Mouse (Mus musculus) liver, postnatal 0 days (tissue): ENCODE measurements around the gene Cep350. TPM values are rescaled to one million over a fixed set of nuclear protein-coding genes. Genes with fewer than 3 reads are reported as not detected.

ENCODE experiments used
- ATAC-seq: fragments of 200-750 bp; cut with Nextera tagmentation; 2 replicates; pipeline ENCODE4 v1.8.0; 2017; ENCODE audit warnings: mild to moderate bottlenecking, moderate library complexity
- DNase-seq: peaks from one replicate; pipeline ENCODE4 v3.0.0-alpha.2; 2016
- H3K27ac ChIP-seq: fragments of 300-500 bp; sonication (generic); 2 replicates; pipeline ENCODE4 v1.5.1; 2014; ENCODE audit warnings: antibody characterized with exemption, moderate library complexity, mild to moderate bottlenecking, low read depth
- H3K27me3 ChIP-seq: fragments of 300-500 bp; sonication (generic); 2 replicates; pipeline ENCODE4 v1.6.1; 2014; ENCODE audit warnings: low read length, control low read depth, mixed read lengths; ENCODE audit not compliant: insufficient read depth
- H3K36me3 ChIP-seq: fragments of 300-500 bp; sonication (generic); replicated peaks from 2 replicates; pipeline ENCODE4 v1.6.1; 2014; ENCODE audit warnings: mild to moderate bottlenecking, control low read depth, low read length, moderate library complexity, mixed read lengths; ENCODE audit not compliant: insufficient read depth
- H3K4me1 ChIP-seq: fragments of 300-500 bp; sonication (generic); 2 replicates; pipeline ENCODE4 v1.6.1; 2014; ENCODE audit warnings: antibody characterized with exemption, mild to moderate bottlenecking, control low read depth; ENCODE audit not compliant: insufficient read depth
- H3K4me2 ChIP-seq: fragments of 300-500 bp; sonication (generic); 2 replicates; pipeline ENCODE4 v1.6.1; 2014; ENCODE audit warnings: low read depth, mild to moderate bottlenecking, low read length, moderate library complexity, mixed read lengths
- H3K4me3 ChIP-seq: fragments of 300-500 bp; sonication (generic); 2 replicates; pipeline ENCODE4 v1.5.1; 2014; ENCODE audit warnings: low read depth, low read length
- H3K9ac ChIP-seq: fragments of 300-500 bp; sonication (generic); replicated peaks from 2 replicates; pipeline ENCODE4 v1.6.1; 2014; ENCODE audit warnings: mild to moderate bottlenecking, moderate library complexity
- H3K9me3 ChIP-seq: fragments of 300-500 bp; sonication (generic); 2 replicates; pipeline ENCODE4 v1.6.1; 2016; ENCODE audit warnings: mild to moderate bottlenecking, control low read depth, low read length, mixed read lengths
- CTCF ChIP-seq: sonication (generic); IDR thresholded peaks from 2 replicates; pipeline ENCODE4 v1.5.1; 2016; ENCODE audit warnings: antibody characterized with exemption, low read depth
- EP300 ChIP-seq: IDR thresholded peaks from 2 replicates; pipeline ENCODE4 v1.6.1; 2016; ENCODE audit warnings: antibody characterized with exemption, low read depth, mild to moderate bottlenecking
- WGBS: fragments of 180-500 bp; shearing (Covaris S2); extraction: QIAGEN DNeasy Blood & Tissue Kit; methylation state at CpG from one replicate; pipeline ENCODE4 v1.1.7; 2014; ENCODE audit not compliant: insufficient replicate concordance; 5-methylcytosine and 5-hydroxymethylcytosine counted together
- polyA plus RNA-seq: library from polyadenylated mRNA; unstranded; fragments of >200 nt; fragmentation: Nextera tagmentation; extraction: Ambion mirVana; gene quantifications from 2 replicates; pipeline ENCODE4 v1.2.1, GENCODE M21; 2015

The Cep350 gene
- polyA plus RNA-seq, 1 experiment from 2014 or later: 5.7 TPM

GRCm38 (mm10) chr1:155808261-155808660, 164.8 kb downstream of the Cep350 start:
- H3K4me3 ChIP-seq: no peak overlapping the region
- H3K9ac ChIP-seq: no peak overlapping the region
- H3K9me3 ChIP-seq: no peaks in the 10 kb centered on the region
- no peak for DNase-seq
- peaks cover 12% of the 10 kb centered on the region; the same call in 1 of the 2 replicates for H3K36me3 ChIP-seq
- ATAC-seq: no peak
- H3K27me3 ChIP-seq: no peaks in the 10 kb centered on the region
- H3K27ac ChIP-seq: 0 out of 2 replicates have a peak overlapping the region, but pooled peaks have one; percentile 50
- peak overlapping the region; percentile 80 for H3K4me2 ChIP-seq
- H3K4me1 ChIP-seq: peaks cover 44% of the 10 kb centered on the region
- TF ChIP-seq CTCF (no peak), EP300 (no peak)
- WGBS: 86% methylated on average over 4 of the region's 4 CpGs

GRCm38 (mm10) chr1:155805607-155806006, 167.4 kb downstream of the Cep350 start:
- WGBS: 45% methylated on average over 9 of the region's 9 CpGs
- Histone ChIP-seq H3K9me3 (no peaks in the 10 kb centered on the region), H3K9ac (no peak overlapping the region), H3K36me3 (peaks cover 28% of the 10 kb centered on the region), H3K4me2 (peak overlapping the region; percentile 50), H3K27ac (peak overlapping the region; percentile 62), H3K4me1 (peaks cover 42% of the 10 kb centered on the region), H3K4me3 (no peak overlapping the region), H3K27me3 (no peaks in the 10 kb centered on the region)
- peak; percentile 81 for TF ChIP-seq EP300
- no peak for TF ChIP-seq CTCF
- ATAC-seq (peak; percentile 14; the same call in 1 of the 2 replicates), DNase-seq (peak; percentile 69)

DNA sequence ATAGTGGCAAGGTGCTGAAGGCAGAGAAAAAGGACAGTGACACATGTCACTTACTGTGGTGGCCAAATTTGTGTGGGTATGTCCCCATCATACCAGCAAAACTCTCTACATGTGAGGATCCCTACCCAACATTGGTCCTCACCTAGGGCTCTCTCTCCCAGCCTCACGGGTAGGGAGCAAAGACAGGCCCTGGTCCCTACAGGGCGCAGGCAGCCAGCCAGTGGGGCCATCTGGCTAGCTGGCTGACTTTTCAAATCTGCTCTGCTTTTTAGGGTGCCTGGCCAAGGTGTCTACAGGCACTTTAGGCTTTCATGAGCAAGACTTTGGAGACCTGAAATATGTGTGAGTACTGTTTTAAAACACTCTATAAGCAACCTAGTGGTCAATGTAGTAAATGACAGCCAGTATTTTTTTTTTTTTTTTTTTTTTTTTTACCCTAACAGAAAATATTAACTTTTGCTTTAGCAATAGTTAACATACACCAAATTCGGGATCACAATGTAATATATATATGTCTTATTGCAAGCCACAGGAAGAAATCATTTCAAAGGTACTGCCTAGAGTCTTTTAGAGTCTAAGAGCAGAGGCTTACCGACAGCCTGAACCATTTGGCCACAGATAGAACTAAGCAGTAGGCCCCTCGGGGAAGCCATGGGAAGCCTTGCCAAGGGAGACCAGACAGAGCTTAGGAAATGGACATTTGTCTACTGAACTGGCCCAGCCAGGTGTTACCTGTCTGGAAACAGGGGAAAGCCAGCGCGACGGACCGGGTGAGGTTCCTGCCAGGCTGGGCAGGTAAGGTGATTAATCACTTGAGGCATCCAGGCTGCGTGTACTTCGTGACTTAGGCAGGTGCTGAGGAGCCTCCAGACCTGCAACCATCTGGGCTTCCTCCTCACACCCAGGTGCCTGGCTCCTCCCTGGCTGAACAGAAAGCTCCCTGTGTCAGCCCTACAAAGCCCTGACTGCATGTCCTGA, 171.8 kb downstream of the Cep350 start:
- H3K27ac ChIP-seq: no peak overlapping the region
- 87% methylated on average over 11 of the region's 11 CpGs for WGBS

GRCm38 (mm10) chr1:155798000-155798399, 175.1 kb downstream of the Cep350 start:
- no peak for ATAC-seq
- H3K9ac ChIP-seq: no peak overlapping the region
- peaks cover 49% of the 10 kb centered on the region for H3K36me3 ChIP-seq
- H3K4me2 ChIP-seq: no peak overlapping the region
- H3K9me3 ChIP-seq: no peaks in the 10 kb centered on the region
- no peak overlapping the region for H3K4me3 ChIP-seq
- DNase-seq: no peak
- 94% methylated on average over 4 of the region's 4 CpGs for WGBS
- H3K27ac ChIP-seq: no peak overlapping the region
- TF ChIP-seq EP300: no peak
- no peak for TF ChIP-seq CTCF
- H3K27me3 ChIP-seq: no peaks in the 10 kb centered on the region
- H3K4me1 ChIP-seq: peaks cover 16% of the 10 kb centered on the region

More for the DNA sequence above, 171.8 kb downstream of the Cep350 start:
- H3K9ac ChIP-seq: no peak overlapping the region
- H3K4me1 ChIP-seq: peaks cover 23% of the 10 kb centered on the region
- H3K36me3 ChIP-seq: peaks cover 37% of the 10 kb centered on the region
- no peaks in the 10 kb centered on the region for H3K27me3 ChIP-seq
- H3K9me3 ChIP-seq: no peaks in the 10 kb centered on the region
- H3K4me3 ChIP-seq: no peak overlapping the region
- no peak for ATAC-seq
- TF ChIP-seq CTCF: no peak
- no peak for TF ChIP-seq EP300
- no peak for DNase-seq
- no peak overlapping the region for H3K4me2 ChIP-seq

GRCm38 (mm10) chr1:155797425-155797824, 175.6 kb downstream of the Cep350 start:
- H3K27ac ChIP-seq: peak overlapping the region; percentile 70; the same call in 1 of the 2 replicates
- peaks cover 16% of the 10 kb centered on the region for H3K4me1 ChIP-seq
- 72% methylated on average over 4 of the region's 4 CpGs for WGBS
- H3K4me2 ChIP-seq: no peak overlapping the region
- no peak overlapping the region for H3K4me3 ChIP-seq
- no peak for TF ChIP-seq EP300
- TF ChIP-seq CTCF: no peak
- no peak for DNase-seq
- H3K9ac ChIP-seq: no peak overlapping the region
- H3K9me3 ChIP-seq: no peaks in the 10 kb centered on the region
- H3K36me3 ChIP-seq: peaks cover 55% of the 10 kb centered on the region
- no peak for ATAC-seq
- no peaks in the 10 kb centered on the region for H3K27me3 ChIP-seq

DNA sequence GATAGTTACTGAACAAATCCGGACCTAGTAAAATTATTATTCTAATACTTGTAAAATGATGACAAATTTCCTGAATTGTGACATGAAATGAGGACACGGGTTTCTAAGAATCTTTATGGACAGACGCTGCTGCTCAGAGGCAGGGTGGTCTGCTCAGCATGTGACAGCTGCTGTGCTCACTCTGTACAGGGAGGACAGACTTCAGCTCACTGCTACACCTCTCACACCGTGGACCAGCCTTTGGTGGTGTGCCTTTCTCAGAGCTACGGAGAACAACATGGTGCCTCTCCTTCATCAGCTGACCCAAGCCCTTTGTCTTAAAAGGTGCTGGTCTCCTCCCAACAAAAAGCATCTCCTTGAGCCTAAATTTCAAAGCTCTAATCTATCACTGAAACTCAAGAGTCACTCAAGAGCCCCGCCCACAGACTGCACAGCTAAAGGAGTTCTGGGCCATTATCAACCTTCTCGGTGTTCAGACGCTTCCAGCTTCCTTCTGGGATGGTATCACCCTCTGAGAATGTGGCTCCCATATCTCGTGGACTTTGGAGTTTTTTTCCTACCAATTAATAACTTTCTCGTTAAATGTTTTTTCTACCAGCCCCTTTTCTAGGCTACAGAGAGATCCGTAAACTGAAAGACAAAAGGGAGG, 176.2 kb downstream of the Cep350 start:
- Histone ChIP-seq H3K4me2 (no peak overlapping the region), H3K36me3 (peaks cover 56% of the 10 kb centered on the region), H3K4me3 (no peak overlapping the region), H3K9me3 (no peaks in the 10 kb centered on the region), H3K27ac (peak overlapping the region; percentile 70), H3K9ac (no peak overlapping the region), H3K4me1 (peaks cover 16% of the 10 kb centered on the region), H3K27me3 (no peaks in the 10 kb centered on the region)
- ATAC-seq (no peak), DNase-seq (no peak)
- TF ChIP-seq EP300 (no peak), CTCF (no peak)
- WGBS: 68% methylated on average over 11 of the region's 11 CpGs
